Mouse (Mus musculus) ES-Bruce4 (cell line): ENCODE measurements at regions not wholly inside any gene's neighbourhood (a gene's known extent, or its start where the extent isn't known, plus 50 kb on each side); places are given as distances from the start of the nearest gene placed in this dataset.

Experiments
- H3K27ac ChIP-seq: 2 replicates; pipeline ENCODE4 v1.5.1; 2012; ENCODE audit warnings: low read length, inconsistent platforms; ENCODE audit not compliant: insufficient read depth
- H3K27me3 ChIP-seq: 2 replicates; pipeline ENCODE4 v1.6.1; 2012; ENCODE audit warnings: mild to moderate bottlenecking, low read length, inconsistent platforms; ENCODE audit not compliant: control insufficient read depth, poor library complexity, insufficient read depth, severe bottlenecking
- H3K36me3 ChIP-seq: 2 replicates; pipeline ENCODE4 v1.6.1; 2012; ENCODE audit warnings: inconsistent platforms, mild to moderate bottlenecking, low read length, moderate library complexity; ENCODE audit not compliant: control insufficient read depth, poor library complexity, insufficient read depth, severe bottlenecking
- H3K4me1 ChIP-seq: one replicate; pipeline ENCODE4 v1.8.1; 2011; ENCODE audit warnings: low read length; ENCODE audit not compliant: control insufficient read depth, insufficient read depth
- H3K4me3 ChIP-seq: 2 replicates; pipeline ENCODE4 v1.5.1; 2011; ENCODE audit warnings: low read depth, mild to moderate bottlenecking, low read length
- H3K9ac ChIP-seq: 2 replicates; pipeline ENCODE4 v1.6.1; 2012; ENCODE audit warnings: low read depth, mild to moderate bottlenecking, inconsistent platforms; ENCODE audit not compliant: poor library complexity, severe bottlenecking
- H3K9me3 ChIP-seq: replicated peaks from 2 replicates; pipeline ENCODE4 v1.6.1; 2012; ENCODE audit warnings: mild to moderate bottlenecking, low read length, inconsistent platforms; ENCODE audit not compliant: control insufficient read depth, poor library complexity, insufficient read depth, severe bottlenecking
- CTCF ChIP-seq: IDR thresholded peaks from one replicate; pipeline ENCODE4 v1.8.1; 2011; ENCODE audit warnings: low read depth, low read length
- EP300 ChIP-seq: IDR thresholded peaks from 2 replicates; pipeline ENCODE4 v1.6.1; 2011; ENCODE audit warnings: low read depth, low read length; ENCODE audit not compliant: insufficient read depth
- POLR2A ChIP-seq: IDR thresholded peaks from one replicate; pipeline ENCODE4 v1.8.1; 2011; ENCODE audit warnings: low read length; ENCODE audit not compliant: insufficient read depth

DNA sequence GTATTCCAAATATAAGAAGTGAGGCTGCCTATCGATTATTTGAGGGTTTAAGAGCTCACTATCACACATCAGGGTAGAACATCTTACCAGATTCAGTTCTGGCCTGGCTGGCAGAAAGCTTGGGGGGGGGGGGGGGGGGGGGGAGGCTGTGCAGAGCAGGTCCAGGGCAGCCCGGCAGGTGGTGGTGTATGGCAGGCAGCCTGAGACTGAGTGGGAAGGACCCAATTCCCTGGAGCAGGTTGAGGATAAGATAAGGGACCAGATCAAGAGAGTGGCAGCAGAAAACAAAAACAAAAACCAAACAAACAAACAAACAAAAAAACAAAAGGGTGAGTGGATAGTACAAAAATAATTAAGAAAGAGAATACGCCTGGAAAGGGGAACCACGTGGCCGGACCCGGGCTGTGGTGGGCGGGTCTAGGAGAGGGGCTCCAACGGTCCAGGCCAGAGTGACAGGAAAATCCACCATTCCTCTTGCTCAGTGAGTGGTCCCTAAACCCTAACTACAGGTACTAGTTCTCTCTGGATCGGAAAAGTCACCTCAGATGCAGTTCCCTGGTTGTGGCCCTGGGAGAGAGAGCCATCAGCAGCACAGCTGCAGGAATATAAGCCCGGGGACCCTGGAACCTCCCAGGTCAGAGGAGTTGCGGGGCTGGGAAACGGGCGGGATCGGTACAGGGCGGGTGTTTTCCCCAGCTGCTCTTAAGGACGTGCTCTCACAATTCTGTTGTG, 73.3 kb downstream of the Vmn2r112 start:
- Histone ChIP-seq H3K9ac (peak overlapping the region; percentile 57), H3K36me3 (no peaks in the 10 kb centered on the region), H3K9me3 (no peaks in the 10 kb centered on the region), H3K27me3 (no peaks in the 10 kb centered on the region), H3K4me1 (no peaks in the 10 kb centered on the region), H3K27ac (no peak overlapping the region), H3K4me3 (peak overlapping the region; percentile 96)
- TF ChIP-seq POLR2A (no peak), EP300 (no peak), CTCF (peak; percentile 13)
